Mouse (Mus musculus) limb, embryonic 12.5 days (tissue): ENCODE results near the gene Gm17509. TPM values are rescaled to one million over a fixed set of nuclear protein-coding genes. Genes with fewer than 3 reads are reported as not detected.
A peak's percentile ranks its signal among the peaks of the same experiment; 100 is the strongest.

Source experiments
- ATAC-seq: fragments of 200-750 bp; cut with Nextera tagmentation; 2 replicates; pipeline ENCODE4 v1.8.0; 2017; ENCODE audit warnings: low read depth, moderate TSS enrichment; ENCODE audit not compliant: insufficient number of reproducible peaks, insufficient read depth, low FRiP score, low TSS enrichment
- H3K27ac ChIP-seq: fragments of 300-500 bp; sonication (generic); 2 replicates; pipeline ENCODE4 v1.5.1; 2016; ENCODE audit warnings: mild to moderate bottlenecking, moderate library complexity
- H3K27me3 ChIP-seq: fragments of 300-500 bp; sonication (generic); 2 replicates; pipeline ENCODE4 v1.6.1; 2016; ENCODE audit warnings: mild to moderate bottlenecking, moderate library complexity
- H3K36me3 ChIP-seq: fragments of 300-500 bp; sonication (generic); 2 replicates; pipeline ENCODE4 v1.6.1; 2016; ENCODE audit warnings: mild to moderate bottlenecking, moderate library complexity
- H3K4me1 ChIP-seq: fragments of 300-500 bp; sonication (generic); replicated peaks from 2 replicates; pipeline ENCODE4 v1.6.1; 2016
- H3K4me2 ChIP-seq: fragments of 300-500 bp; sonication (generic); 2 replicates; pipeline ENCODE4 v1.6.1; 2016; ENCODE audit warnings: mild to moderate bottlenecking, moderate library complexity
- H3K4me3 ChIP-seq: fragments of 300-500 bp; sonication (generic); replicated peaks from 2 replicates; pipeline ENCODE4 v1.5.1; 2016; ENCODE audit warnings: mild to moderate bottlenecking
- H3K9ac ChIP-seq: fragments of 300-500 bp; sonication (generic); replicated peaks from 2 replicates; pipeline ENCODE4 v1.6.1; 2016; ENCODE audit warnings: mild to moderate bottlenecking, moderate library complexity
- H3K9me3 ChIP-seq: fragments of 300-500 bp; sonication (generic); 2 replicates; pipeline ENCODE4 v1.6.1; 2016; ENCODE audit warnings: mild to moderate bottlenecking, moderate library complexity
- WGBS: fragments of 180-500 bp; shearing (Covaris S2); methylation state at CpG from one replicate; pipeline ENCODE4 v1.1.7; 2016; 5-methylcytosine and 5-hydroxymethylcytosine counted together
- polyA plus RNA-seq: library from polyadenylated mRNA; unstranded; fragments of >200 nt; fragmentation: Nextera tagmentation; extraction: Ambion mirVana; gene quantifications from 2 replicates; pipeline ENCODE4 v1.2.1, GENCODE M21; 2016

Gene Gm17509
- polyA plus RNA-seq, 1 experiment from 2014 or later = 0.36 TPM

GRCm38 (mm10) chr13:117208236-117208635 lies 12.6 kb downstream of the Gm17509 start, which contains the start of gene Emb:
TSS of gene Emb (plus strand) at chr13:117208536.
- no peaks in the 10 kb centered on the region for H3K36me3 ChIP-seq
- H3K27ac ChIP-seq = no peak within 1 kb of the TSS
- no peak within 1 kb of the TSS for H3K9ac ChIP-seq
- ATAC-seq = no peak
- no peaks in the 10 kb centered on the region for H3K27me3 ChIP-seq
- no peak within 1 kb of the TSS for H3K4me2 ChIP-seq
- WGBS = 72% methylated on average over 6 of the region's 6 CpGs
- H3K4me3 ChIP-seq = no peak within 1 kb of the TSS
- no peaks in the 10 kb centered on the region for H3K4me1 ChIP-seq
- H3K9me3 ChIP-seq = no peaks in the 10 kb centered on the region

GRCm38 (mm10) chr13:117206066-117206465 lies 14.8 kb downstream of the Gm17509 start:
- Histone ChIP-seq H3K9me3 (no peaks in the 10 kb centered on the region), H3K36me3 (no peaks in the 10 kb centered on the region), H3K4me3 (no peak overlapping the region), H3K9ac (no peak overlapping the region), H3K27ac (no peak overlapping the region), H3K4me2 (no peak overlapping the region), H3K27me3 (no peaks in the 10 kb centered on the region), H3K4me1 (no peaks in the 10 kb centered on the region)
- 91% methylated on average over 8 of the region's 8 CpGs for WGBS
- no peak for ATAC-seq

GRCm38 (mm10) chr13:117204685-117205084 lies 16.2 kb downstream of the Gm17509 start:
- Histone ChIP-seq H3K27me3 (no peaks in the 10 kb centered on the region), H3K4me1 (no peaks in the 10 kb centered on the region), H3K9me3 (no peaks in the 10 kb centered on the region), H3K36me3 (no peaks in the 10 kb centered on the region), H3K4me2 (no peak overlapping the region), H3K27ac (no peak overlapping the region), H3K4me3 (no peak overlapping the region), H3K9ac (no peak overlapping the region)
- WGBS = 96% methylated on average over 7 of the region's 7 CpGs
- ATAC-seq = no peak

GRCm38 (mm10) chr13:117202755-117203471 lies 18.0 kb downstream of the Gm17509 start:
- H3K4me1 ChIP-seq = no peaks in the 10 kb centered on the region
- WGBS = 48% methylated on average over 22 of the region's 22 CpGs
- H3K9ac ChIP-seq = no peak overlapping the region
- peak overlapping the region; percentile 26; the same call in 1 of the 2 replicates for H3K4me2 ChIP-seq
- H3K9me3 ChIP-seq = no peaks in the 10 kb centered on the region
- H3K27ac ChIP-seq = no peak overlapping the region
- no peak overlapping the region for H3K4me3 ChIP-seq
- no peaks in the 10 kb centered on the region for H3K27me3 ChIP-seq
- no peaks in the 10 kb centered on the region for H3K36me3 ChIP-seq
- ATAC-seq = no peak

GRCm38 (mm10) chr13:117198402-117199083 lies 22.3 kb downstream of the Gm17509 start:
- no peaks in the 10 kb centered on the region for H3K36me3 ChIP-seq
- 92% methylated on average over 7 of the region's 7 CpGs for WGBS
- no peaks in the 10 kb centered on the region for H3K9me3 ChIP-seq
- H3K4me2 ChIP-seq = no peak overlapping the region
- H3K9ac ChIP-seq = no peak overlapping the region
- H3K4me1 ChIP-seq = no peaks in the 10 kb centered on the region
- H3K4me3 ChIP-seq = no peak overlapping the region
- H3K27me3 ChIP-seq = no peaks in the 10 kb centered on the region
- H3K27ac ChIP-seq = no peak overlapping the region
- ATAC-seq = no peak

- Histone ChIP-seq H3K9me3 (no peaks in the 10 kb centered on the region), H3K27ac (no peak overlapping the region), H3K9ac (no peak overlapping the region), H3K4me3 (no peak overlapping the region), H3K36me3 (no peaks in the 10 kb centered on the region), H3K4me2 (no peak overlapping the region), H3K4me1 (no peaks in the 10 kb centered on the region), H3K27me3 (no peaks in the 10 kb centered on the region)
- no peak for ATAC-seq
- 98% methylated on average over 2 of the region's 2 CpGs for WGBS
Measured at GRCm38 (mm10) chr13:117197666-117198065, 23.2 kb downstream of the Gm17509 start.

GRCm38 (mm10) chr13:117195569-117196495 lies 25.0 kb downstream of the Gm17509 start:
- H3K9ac ChIP-seq = no peak overlapping the region
- 85% methylated on average over 13 of the region's 13 CpGs for WGBS
- H3K36me3 ChIP-seq = no peaks in the 10 kb centered on the region
- H3K27ac ChIP-seq = no peak overlapping the region
- H3K9me3 ChIP-seq = no peaks in the 10 kb centered on the region
- no peaks in the 10 kb centered on the region; the same call in 1 of the 2 replicates for H3K4me1 ChIP-seq
- H3K27me3 ChIP-seq = no peaks in the 10 kb centered on the region
- no peak overlapping the region for H3K4me2 ChIP-seq
- ATAC-seq = no peak
- no peak overlapping the region for H3K4me3 ChIP-seq

GRCm38 (mm10) chr13:117193422-117193983 lies 27.4 kb downstream of the Gm17509 start:
- Histone ChIP-seq H3K4me2 (no peak overlapping the region), H3K27ac (no peak overlapping the region), H3K4me3 (no peak overlapping the region), H3K9me3 (no peaks in the 10 kb centered on the region), H3K4me1 (no peaks in the 10 kb centered on the region; the same call in 1 of the 2 replicates), H3K27me3 (no peaks in the 10 kb centered on the region), H3K9ac (no peak overlapping the region), H3K36me3 (no peaks in the 10 kb centered on the region)
- 68% methylated on average over 7 of the region's 7 CpGs for WGBS
- ATAC-seq = no peak

GRCm38 (mm10) chr13:117192161-117192560 lies 28.7 kb downstream of the Gm17509 start:
- 85% methylated on average over 5 of the region's 5 CpGs for WGBS
- H3K9ac ChIP-seq = no peak overlapping the region
- H3K4me3 ChIP-seq = no peak overlapping the region
- H3K4me1 ChIP-seq = no peaks in the 10 kb centered on the region; the same call in 1 of the 2 replicates
- H3K9me3 ChIP-seq = no peaks in the 10 kb centered on the region
- H3K27me3 ChIP-seq = no peaks in the 10 kb centered on the region
- H3K4me2 ChIP-seq = no peak overlapping the region
- H3K27ac ChIP-seq = no peak overlapping the region
- ATAC-seq = no peak
- no peaks in the 10 kb centered on the region for H3K36me3 ChIP-seq

- Histone ChIP-seq H3K9me3 (no peaks in the 10 kb centered on the region), H3K36me3 (no peaks in the 10 kb centered on the region), H3K9ac (no peak overlapping the region), H3K27ac (no peak overlapping the region), H3K4me2 (no peak overlapping the region), H3K4me1 (no peaks in the 10 kb centered on the region), H3K27me3 (no peaks in the 10 kb centered on the region), H3K4me3 (no peak overlapping the region)
- ATAC-seq = no peak
- WGBS = 91% methylated on average over 6 of the region's 6 CpGs
Measured at GRCm38 (mm10) chr13:117185329-117185728, 35.5 kb downstream of the Gm17509 start.

GRCm38 (mm10) chr13:117183288-117183687 lies 37.6 kb downstream of the Gm17509 start:
- 79% methylated on average over 6 of the region's 6 CpGs for WGBS
- H3K4me3 ChIP-seq = no peak overlapping the region
- H3K36me3 ChIP-seq = no peaks in the 10 kb centered on the region
- no peaks in the 10 kb centered on the region for H3K9me3 ChIP-seq
- no peak overlapping the region for H3K4me2 ChIP-seq
- no peak for ATAC-seq
- H3K4me1 ChIP-seq = no peaks in the 10 kb centered on the region
- H3K27ac ChIP-seq = no peak overlapping the region
- no peak overlapping the region for H3K9ac ChIP-seq
- no peaks in the 10 kb centered on the region for H3K27me3 ChIP-seq
